Mouse (Mus musculus) left cerebral cortex, adult 18-20 months (tissue): Measurements from ENCODE around the gene Tpp1. TPM values are rescaled to one million over a fixed set of nuclear protein-coding genes. Genes with fewer than 3 reads are reported as not detected.
"Not testable (repeated sequence)": the region's sequence is repeated elsewhere in the genome, so short reads cannot be mapped to it uniquely, and the experiment has no call there.

Source experiments
- DNase-seq, 2 experiments: peaks; one replicate each; pipeline ENCODE4 v3.0.0; 2021 to 2022; ENCODE audit warnings: low spot score in 2 of 2, mixed read lengths in 1 of 2
- total RNA-seq, 2 experiments: library from RNA; stranded (reverse); gene quantifications; 2 replicates each; pipeline ENCODE4 v1.2.3; 2021

The Tpp1 gene
- total RNA-seq, 2 experiments from 2014 or later, result 57.5 to 62.7 TPM

- DNase-seq, result no peak
Observed at GRCm38 (mm10) chr7:105764331-105764730, 12.3 kb upstream of the Tpp1 start.

GRCm38 (mm10) chr7:105762517-105763270, 10.7 kb upstream of the Tpp1 start:
- DNase-seq, result no peak

DNA sequence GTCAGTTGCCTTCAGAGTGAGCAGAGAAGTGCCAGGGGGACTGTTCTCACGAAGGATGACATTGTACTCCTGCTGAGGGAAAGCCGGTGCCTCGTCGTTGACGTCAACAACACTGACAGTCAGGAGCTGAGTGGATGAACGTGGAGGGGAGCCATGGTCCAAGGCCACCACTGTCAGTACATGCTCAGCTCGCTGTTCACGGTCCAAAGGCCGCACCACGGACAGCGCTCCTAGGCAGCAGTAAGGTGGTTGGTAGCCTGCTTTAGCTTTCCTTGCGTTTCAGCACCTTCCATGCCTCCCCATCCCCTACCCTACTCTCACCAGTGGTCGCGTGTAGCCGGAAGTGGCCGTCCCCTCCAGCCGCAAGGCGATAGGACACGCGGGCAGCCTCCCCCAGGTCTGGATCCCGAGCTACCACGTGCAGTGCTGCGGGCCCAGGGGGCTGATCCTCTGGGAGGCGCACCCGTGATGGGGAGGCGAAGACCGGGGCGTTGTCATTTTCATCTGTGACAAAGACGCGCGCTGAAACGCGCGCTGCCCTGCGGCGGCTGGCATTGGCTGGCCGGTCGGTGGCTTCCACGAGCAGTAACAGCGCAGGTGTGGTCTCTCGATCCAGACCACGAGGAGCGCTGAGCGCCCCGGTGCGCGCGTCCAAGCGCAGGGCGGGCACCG, 9.9 kb upstream of the Tpp1 start:
- no peak for DNase-seq

DNA sequence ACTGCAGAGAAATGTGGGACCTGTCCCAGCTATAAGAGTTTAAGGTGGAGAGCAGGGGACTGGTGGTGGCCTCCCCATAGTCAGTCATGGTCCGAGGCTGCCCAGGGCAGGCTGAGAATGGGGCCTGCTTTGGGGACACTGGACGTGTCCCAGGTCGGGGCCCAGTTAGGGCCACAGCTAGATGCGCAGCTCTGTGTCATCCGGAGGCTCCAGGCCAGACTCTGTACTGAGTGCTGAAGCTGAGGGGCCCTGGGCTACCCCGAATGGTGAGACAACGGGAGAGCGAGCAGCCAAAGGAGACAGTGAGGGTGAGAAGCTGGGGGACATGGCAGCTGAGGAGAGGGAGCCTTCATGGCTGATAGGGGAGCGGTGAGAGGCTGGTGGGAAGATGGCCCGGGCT, 1.2 kb upstream of the Tpp1 start:
- DNase-seq, result no peak

GRCm38 (mm10) chr7:105752716-105753115, 681 bp upstream of the Tpp1 start:
- DNase-seq, result no peak

DNA sequence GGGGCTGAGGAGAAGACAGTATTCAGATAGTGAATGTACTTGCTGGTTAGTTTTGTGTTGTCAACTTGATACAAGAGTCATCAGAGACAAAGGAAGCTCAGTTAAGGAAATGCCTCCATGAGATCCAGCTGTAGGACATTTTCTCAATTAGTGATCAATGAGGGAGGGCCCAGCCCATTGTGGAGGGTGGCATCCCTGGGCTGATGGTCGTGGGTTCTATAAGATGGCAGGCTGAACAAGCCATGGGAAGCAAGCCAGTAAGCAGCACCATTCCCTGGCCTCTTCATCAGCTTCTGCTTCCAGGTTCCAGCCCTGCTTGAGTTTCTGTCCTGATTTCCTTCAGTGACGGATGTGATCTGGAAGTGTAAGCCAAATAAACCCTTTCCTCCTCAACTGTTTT, 4.3 kb downstream of the Tpp1 start:
- DNase-seq, result no peak

DNA sequence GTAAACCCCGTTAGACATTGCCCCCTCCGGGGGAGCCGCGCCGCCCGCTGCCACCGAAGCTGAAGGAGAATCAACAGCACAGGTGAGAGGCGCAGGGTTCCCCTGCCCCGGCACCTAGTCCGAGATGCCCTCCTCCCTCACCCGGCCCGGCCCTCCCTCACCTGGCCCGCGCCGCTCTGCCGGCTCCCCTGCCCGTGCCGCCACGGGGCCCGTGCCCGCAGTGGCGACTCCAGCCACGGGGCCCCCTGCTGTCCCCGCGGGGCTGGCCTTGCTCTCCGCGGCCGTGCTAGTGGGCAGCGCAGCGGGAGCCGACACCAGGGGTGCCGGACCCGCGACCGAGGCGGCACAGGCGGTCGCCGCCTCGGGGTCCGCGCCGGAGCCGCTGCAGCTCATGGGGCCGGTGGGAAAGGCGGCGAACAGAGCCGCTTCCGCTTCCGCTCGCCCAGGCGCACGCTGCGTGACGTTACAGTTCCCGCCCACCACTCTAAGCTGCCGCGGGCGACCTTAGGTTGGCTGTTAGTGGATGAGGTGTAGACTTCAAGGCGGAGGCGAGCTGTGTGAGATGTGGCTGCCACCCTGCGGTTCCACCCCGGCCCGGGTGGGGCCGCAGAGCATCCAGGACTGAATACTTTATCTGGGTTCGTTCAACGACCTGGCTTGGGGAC, 8.0 kb downstream of the Tpp1 start, which contains the start of gene Taf10:
Taf10 (minus strand) TSS at position 436 of the 665 bp plus-strand sequence.
- DNase-seq, result peak; percentile 85 to 92

- DNase-seq, result not testable (repeated sequence)
Observed at GRCm38 (mm10) chr7:105743246-105743925, 8.6 kb downstream of the Tpp1 start.

GRCm38 (mm10) chr7:105742539-105743215, 9.4 kb downstream of the Tpp1 start:
- DNase-seq, result not testable (repeated sequence)

GRCm38 (mm10) chr7:105741978-105742377, 10.1 kb downstream of the Tpp1 start:
- no peak for DNase-seq

DNA sequence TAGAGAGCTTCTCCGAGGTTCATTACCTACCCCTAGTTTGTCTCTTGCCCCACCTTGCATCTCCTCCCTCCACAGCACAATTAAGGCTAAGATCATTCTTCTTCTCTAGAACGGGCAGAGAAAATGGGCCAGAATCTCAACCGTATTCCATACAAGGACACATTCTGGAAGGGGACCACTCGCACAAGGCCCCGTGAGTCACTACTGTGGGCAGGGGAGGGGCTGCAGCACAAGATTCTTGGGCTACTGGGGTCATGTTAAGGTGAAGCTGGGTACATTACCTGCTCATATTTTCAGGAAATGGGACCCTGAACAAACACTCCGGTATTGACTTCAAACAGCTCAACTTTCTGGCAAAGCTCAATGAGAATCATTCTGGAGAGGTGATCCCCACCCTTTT, 11.2 kb downstream of the Tpp1 start:
- DNase-seq, result no peak

DNA sequence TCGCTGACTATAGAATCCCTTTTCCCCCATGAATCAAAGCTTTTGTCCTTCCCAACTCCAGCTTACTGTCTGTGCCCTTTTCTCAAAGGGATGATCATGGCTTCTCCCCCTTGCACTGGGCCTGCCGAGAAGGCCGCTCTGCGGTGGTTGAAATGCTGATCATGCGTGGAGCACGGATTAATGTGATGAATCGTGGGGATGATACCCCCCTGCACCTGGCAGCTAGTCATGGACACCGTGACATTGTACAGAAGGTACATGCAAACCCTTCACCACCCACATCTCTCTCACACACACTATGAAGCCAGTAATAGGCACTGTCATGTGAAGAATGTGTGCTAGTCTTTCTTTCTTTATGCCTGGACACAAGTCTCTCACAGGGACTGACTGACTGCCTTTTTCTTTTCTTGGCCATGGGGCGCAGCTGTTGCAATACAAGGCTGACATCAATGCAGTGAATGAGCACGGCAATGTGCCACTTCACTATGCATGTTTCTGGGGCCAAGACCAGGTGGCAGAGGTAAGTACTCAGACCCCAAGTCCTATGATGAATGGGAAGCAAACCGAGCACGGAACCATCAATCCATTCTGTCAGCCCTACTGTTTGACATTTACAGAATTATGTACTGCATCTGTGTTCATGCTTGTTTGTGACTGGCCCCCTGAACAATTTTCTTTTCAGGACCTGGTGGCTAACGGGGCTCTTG, 11.8 kb downstream of the Tpp1 start:
- no peak for DNase-seq

- DNase-seq, result no peak
Observed at GRCm38 (mm10) chr7:105738948-105739347, 13.1 kb downstream of the Tpp1 start.

DNA sequence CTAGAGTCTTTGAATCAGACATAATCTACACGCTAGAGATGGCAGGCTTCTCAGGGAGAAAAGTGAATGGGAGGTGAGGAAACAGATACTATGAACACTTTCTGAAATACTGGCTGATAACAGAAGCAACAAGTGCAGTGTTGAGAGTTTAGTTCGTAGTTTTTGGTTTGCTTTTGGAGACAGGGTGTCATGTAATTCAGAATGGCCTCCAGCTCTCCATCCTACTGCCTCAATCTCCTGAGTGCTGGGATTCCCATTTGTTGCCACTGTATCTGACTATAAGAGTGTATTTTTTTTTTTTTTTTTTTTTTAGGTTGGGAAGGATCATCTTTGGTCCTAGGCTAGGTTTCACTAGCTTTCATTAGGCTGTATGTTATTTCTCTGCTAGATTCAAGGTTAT, 13.7 kb downstream of the Tpp1 start:
- no peak for DNase-seq

DNA sequence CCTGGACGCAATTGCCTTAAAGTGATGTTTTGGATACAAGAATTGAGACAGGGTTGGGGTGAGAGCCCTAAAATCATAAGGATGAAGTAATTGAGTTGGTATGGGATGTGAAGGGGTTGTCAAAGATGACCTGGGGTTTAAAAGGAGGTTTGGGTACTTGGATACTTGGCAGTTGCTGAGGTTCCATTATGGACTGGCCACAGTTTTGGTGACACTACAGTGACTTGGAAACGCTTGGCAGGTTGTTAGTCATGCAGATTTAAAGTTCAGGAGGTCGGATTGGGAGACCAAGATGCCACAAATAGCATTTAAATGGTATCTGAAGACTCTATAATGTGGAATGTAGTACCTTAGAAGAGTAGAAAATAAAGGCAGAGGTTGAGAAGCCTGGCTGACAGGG, 14.4 kb downstream of the Tpp1 start:
- no peak for DNase-seq

GRCm38 (mm10) chr7:105736911-105737521, 15.0 kb downstream of the Tpp1 start, which contains the start of gene Rrp8:
Gene Rrp8, minus strand, starts transcription at chr7:105737385.
- DNase-seq, result peak in 1 of 2 experiments; percentile 45

- DNase-seq, result peak; percentile 89 to 92
Observed at GRCm38 (mm10) chr7:105736264-105736901, 15.7 kb downstream of the Tpp1 start, which contains the start of gene Ilk. Gene Ilk, plus strand, starts transcription at chr7:105736592.

GRCm38 (mm10) chr7:105735464-105735863, 16.6 kb downstream of the Tpp1 start:
- DNase-seq, result not testable (repeated sequence)

DNA sequence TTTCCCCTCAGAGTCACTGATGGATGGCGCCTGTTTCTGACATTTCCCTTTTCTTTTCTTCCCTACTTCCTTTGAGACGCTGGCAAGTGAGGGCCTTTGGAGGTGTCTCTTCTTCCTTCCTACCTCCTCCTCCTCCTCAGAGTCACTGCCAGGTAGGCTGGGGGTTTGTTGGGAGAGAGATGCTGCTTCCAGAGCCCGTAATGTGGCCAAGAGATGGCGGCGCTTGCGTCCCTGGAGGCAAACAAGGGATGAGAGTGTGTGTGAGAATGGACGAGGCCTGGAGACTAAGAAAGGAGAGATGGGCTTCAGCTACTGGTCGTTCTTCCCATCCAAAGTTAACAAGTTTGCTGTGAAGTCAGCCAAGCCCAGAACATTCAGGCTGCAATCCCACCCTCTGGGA, 17.2 kb downstream of the Tpp1 start:
- no peak for DNase-seq
